Mouse (Mus musculus) cortical plate, adult 2 months (tissue): ENCODE measurements around the gene Rpa3.

ENCODE experiments used
- CTCF ChIP-seq: fragments of 200-500 bp; IDR thresholded peaks from 2 replicates; pipeline ENCODE4 v1.5.1; 2011; ENCODE audit warnings: mild to moderate bottlenecking, control low read depth, low read length; ENCODE audit not compliant: insufficient read depth; ENCODE audit errors: extremely low read depth
- POLR2A ChIP-seq: fragments of 200-500 bp; IDR thresholded peaks from 2 replicates; pipeline ENCODE4 v1.6.1; 2011; ENCODE audit warnings: mild to moderate bottlenecking, low read length, control low read depth; ENCODE audit not compliant: insufficient read depth; ENCODE audit errors: extremely low read depth

DNA sequence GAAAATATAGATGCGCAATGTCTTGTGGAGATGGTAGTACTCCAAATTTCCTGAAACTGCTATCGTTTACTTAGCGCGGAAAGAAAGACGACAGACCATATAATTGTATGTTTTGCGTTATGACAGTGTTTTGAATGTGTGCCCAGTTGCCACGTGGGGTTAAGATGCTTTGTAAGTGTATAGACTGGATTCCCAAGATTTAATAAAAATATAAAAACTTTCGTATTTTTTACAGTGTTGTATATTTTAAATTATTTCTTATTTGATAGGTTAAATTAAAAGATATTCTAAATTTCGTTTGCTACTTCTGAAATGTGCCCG is 49.1 kb downstream of the Rpa3 start:
- no peak for TF ChIP-seq CTCF
- no peak for TF ChIP-seq POLR2A
